In genomic region chr11:110487796-110488195, GRCm38 (mm10) we compare ENCODE assay signal across 8 mouse cellular contexts.
"Had no signal": no experiment of that assay in that cellular context is flagged by ENCODE, and none has a peak within 500 bp of the region (broad histone marks: within the 10 kb centered on the region; RNA-seq: fewer than 3 reads in every experiment).

No protein-coding gene starts in this region.

- DNase-seq: layer of hippocampus, postnatal 36 days; lung, adult 18-20 months; lung, postnatal 10 days; lung, postnatal 36 days; retina, postnatal 1 day; right cerebral cortex, postnatal 25 days; spleen, adult 18-20 months; thymus, postnatal 25 days had no signal
